Mouse (Mus musculus) limb, embryonic 15.5 days (tissue): ENCODE data around the gene Tmem259. TPM values are rescaled to one million over a fixed set of nuclear protein-coding genes. Genes with fewer than 3 reads are reported as not detected.
A peak's percentile ranks its signal among the peaks of the same experiment; 100 is the strongest.

ENCODE experiments used
- ATAC-seq: fragments of 200-750 bp; cut with Nextera tagmentation; 2 replicates; pipeline ENCODE4 v1.8.0; 2017; ENCODE audit warnings: low read depth, moderate TSS enrichment; ENCODE audit not compliant: insufficient number of reproducible peaks, low FRiP score, low TSS enrichment
- H3K27ac ChIP-seq: fragments of 300-500 bp; sonication (generic); 2 replicates; pipeline ENCODE4 v1.5.1; 2015; ENCODE audit warnings: moderate library complexity, mild to moderate bottlenecking, inconsistent platforms
- H3K27me3 ChIP-seq: fragments of 300-500 bp; sonication (generic); 2 replicates; pipeline ENCODE4 v1.6.1; 2015; ENCODE audit warnings: inconsistent platforms
- H3K36me3 ChIP-seq: fragments of 300-500 bp; sonication (generic); 2 replicates; pipeline ENCODE4 v1.6.1; 2015; ENCODE audit warnings: inconsistent platforms
- H3K4me1 ChIP-seq: fragments of 300-500 bp; sonication (generic); 2 replicates; pipeline ENCODE4 v1.6.1; 2015; ENCODE audit warnings: inconsistent platforms
- H3K4me2 ChIP-seq: fragments of 300-500 bp; sonication (generic); 2 replicates; pipeline ENCODE4 v1.6.1; 2015; ENCODE audit warnings: mild to moderate bottlenecking, inconsistent platforms
- H3K4me3 ChIP-seq: fragments of 300-500 bp; sonication (generic); 2 replicates; pipeline ENCODE4 v1.5.1; 2015; ENCODE audit warnings: mild to moderate bottlenecking, inconsistent platforms
- H3K9ac ChIP-seq: fragments of 300-500 bp; sonication (generic); 2 replicates; pipeline ENCODE4 v1.6.1; 2015; ENCODE audit warnings: inconsistent platforms
- H3K9me3 ChIP-seq: fragments of 300-500 bp; sonication (generic); 2 replicates; pipeline ENCODE4 v1.6.1; 2016; ENCODE audit warnings: inconsistent platforms
- WGBS: fragments of 180-500 bp; shearing (Covaris S2); methylation state at CpG from one replicate; pipeline ENCODE4 v1.1.7; 2015; 5-methylcytosine and 5-hydroxymethylcytosine counted together
- polyA plus RNA-seq: library from polyadenylated mRNA; unstranded; fragments of >200 nt; fragmentation: Nextera tagmentation; extraction: Ambion mirVana; gene quantifications from 2 replicates; pipeline ENCODE4 v1.2.1, GENCODE M21; 2015

Tmem259 gene
- polyA plus RNA-seq, 1 experiment from 2014 or later: 20.1 TPM

DNA sequence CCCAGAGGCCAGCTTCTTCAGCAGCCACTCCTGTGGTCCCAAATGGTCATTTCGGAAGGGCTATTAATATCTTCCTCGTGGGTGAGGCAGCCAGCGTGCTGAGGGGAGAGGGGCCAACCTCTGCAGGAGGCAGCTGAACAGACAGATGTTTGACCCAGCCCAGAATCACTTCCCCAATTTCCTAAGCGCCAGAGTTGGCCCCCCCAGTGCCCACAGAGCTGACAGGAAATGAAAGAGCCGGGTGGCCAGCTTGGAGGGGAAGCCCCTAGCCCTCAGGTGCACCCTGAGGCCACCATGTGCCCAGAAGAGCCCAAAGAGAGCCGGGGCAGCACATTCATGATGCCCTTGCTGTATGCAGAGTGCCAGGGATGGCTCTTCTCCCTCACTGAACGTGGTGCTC, 43.4 kb downstream of the Tmem259 start:
- no peaks in the 10 kb centered on the region for H3K9me3 ChIP-seq
- no peaks in the 10 kb centered on the region for H3K27me3 ChIP-seq
- H3K9ac ChIP-seq: no peak overlapping the region
- no peak overlapping the region for H3K4me3 ChIP-seq
- no peak overlapping the region for H3K27ac ChIP-seq
- peaks cover 76% of the 10 kb centered on the region for H3K4me1 ChIP-seq
- H3K4me2 ChIP-seq: no peak overlapping the region
- ATAC-seq: no peak
- peaks cover 31% of the 10 kb centered on the region for H3K36me3 ChIP-seq
- 47% methylated on average over 7 of the region's 7 CpGs for WGBS

DNA sequence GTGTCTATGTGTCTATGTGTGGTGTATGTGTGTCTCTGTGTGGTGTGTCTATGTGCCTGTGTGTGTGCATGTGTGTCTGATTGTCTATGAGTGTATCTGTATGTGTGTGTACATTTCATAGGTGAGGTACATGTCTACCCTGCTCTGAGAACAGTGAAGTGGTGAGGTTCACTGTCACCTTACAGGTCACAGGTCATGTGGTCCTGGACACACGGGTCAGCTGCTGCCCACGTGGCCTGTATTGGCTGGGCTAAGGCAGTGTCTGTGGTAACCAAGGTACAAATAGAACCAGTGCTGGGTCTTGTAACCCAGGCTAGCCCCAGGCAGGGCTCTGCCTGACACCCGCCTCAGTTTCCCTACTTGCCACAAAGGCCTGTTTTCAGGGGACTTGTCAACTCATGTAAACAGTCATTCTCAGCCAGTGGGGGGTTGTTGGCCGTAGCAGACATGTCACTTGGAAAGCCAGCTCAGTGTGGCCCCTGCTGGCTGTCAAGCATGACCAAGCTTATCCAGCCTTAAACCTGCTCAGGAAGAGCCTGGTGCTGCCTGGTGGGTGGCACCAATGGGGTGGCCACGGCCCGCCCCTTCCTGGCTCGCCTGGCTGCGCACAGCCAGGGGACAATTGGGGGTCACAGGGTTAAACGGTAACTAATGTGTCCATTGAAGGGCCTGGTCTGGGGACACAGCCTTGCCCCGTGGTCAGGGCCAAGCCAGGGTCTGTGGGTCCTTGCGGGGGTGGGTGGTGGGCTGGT, 46.2 kb downstream of the Tmem259 start:
- H3K4me3 ChIP-seq: no peak overlapping the region
- no peaks in the 10 kb centered on the region for H3K27me3 ChIP-seq
- no peaks in the 10 kb centered on the region for H3K9me3 ChIP-seq
- H3K36me3 ChIP-seq: peaks cover 37% of the 10 kb centered on the region
- peaks cover 77% of the 10 kb centered on the region for H3K4me1 ChIP-seq
- H3K27ac ChIP-seq: no peak overlapping the region
- 69% methylated on average over 11 of the region's 11 CpGs for WGBS
- no peak overlapping the region for H3K4me2 ChIP-seq
- no peak overlapping the region for H3K9ac ChIP-seq
- ATAC-seq: no peak

DNA sequence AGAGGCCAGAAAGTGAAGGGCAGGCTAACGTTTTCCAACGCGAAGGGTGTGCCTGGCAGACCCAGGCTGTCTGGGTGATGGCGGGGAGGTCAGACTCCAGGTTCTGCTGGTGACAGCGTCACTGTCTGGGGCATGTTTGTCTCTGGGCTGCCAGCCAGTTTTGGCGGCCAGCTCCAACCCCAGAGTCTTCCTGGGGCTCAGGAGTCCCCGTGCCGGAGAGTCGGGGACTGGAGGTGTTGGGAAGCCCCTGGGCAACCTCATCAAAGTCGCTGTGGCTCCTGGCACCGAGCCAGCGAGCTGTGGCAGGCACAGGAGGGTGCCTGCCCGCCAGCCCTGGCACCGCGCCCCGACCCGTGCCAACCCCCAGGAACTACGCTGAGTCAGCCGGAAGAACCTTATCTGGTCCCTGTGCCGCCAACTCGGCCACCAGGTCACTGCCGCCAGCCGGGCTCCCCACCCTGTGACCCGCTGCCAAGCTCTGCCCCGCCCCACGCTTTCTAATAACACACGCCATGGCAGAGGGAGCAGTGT, 47.2 kb downstream of the Tmem259 start:
- 0 out of 2 replicates have a peak overlapping the region, but pooled peaks have one; percentile 10 for H3K9ac ChIP-seq
- H3K4me2 ChIP-seq: peak overlapping the region; percentile 2; the same call in 1 of the 2 replicates
- peaks cover 84% of the 10 kb centered on the region for H3K4me1 ChIP-seq
- no peak overlapping the region for H3K4me3 ChIP-seq
- no peaks in the 10 kb centered on the region for H3K9me3 ChIP-seq
- H3K27me3 ChIP-seq: no peaks in the 10 kb centered on the region
- WGBS: 46% methylated on average over 27 of the region's 27 CpGs
- no peak for ATAC-seq
- H3K27ac ChIP-seq: peak overlapping the region; percentile 54
- peaks cover 37% of the 10 kb centered on the region for H3K36me3 ChIP-seq

DNA sequence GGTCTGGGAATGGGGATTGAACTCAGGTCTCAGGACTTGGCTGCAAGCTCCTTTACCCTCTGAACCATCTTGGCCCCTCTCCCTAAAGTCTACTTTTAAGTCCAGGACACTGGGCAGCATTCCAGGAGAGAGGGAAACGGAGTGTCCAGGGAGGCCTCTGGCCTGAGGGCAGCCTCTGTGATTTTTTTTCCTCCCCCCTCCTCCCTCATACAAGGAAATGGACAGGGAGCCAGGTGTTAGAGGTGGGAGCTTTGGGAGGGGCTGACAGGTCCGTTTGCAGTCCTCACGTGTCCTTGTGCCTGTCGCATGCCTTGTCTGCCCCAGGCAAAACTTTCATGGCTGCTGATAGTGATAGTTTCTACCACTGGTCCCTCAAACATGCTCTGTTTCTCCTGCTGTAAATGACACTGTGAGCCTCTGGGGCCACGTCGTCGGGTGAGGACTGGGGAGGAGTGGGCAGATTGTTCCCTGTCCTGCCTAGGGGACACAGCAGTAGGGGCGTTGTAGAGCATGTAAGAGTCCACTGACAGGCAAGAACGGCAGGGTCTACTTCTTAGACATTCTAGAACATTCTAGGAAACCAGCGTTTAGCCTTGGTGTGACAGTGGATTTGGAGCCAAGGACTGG, 47.7 kb downstream of the Tmem259 start:
- 0 out of 2 replicates have a peak overlapping the region, but pooled peaks have one; percentile 10 for H3K9ac ChIP-seq
- H3K36me3 ChIP-seq: peaks cover 37% of the 10 kb centered on the region
- no peak overlapping the region for H3K4me3 ChIP-seq
- no peaks in the 10 kb centered on the region for H3K27me3 ChIP-seq
- peak overlapping the region; percentile 54 for H3K27ac ChIP-seq
- peak overlapping the region; percentile 2; the same call in 1 of the 2 replicates for H3K4me2 ChIP-seq
- 37% methylated on average over 10 of the region's 10 CpGs for WGBS
- no peak for ATAC-seq
- no peaks in the 10 kb centered on the region for H3K9me3 ChIP-seq
- peaks cover 87% of the 10 kb centered on the region for H3K4me1 ChIP-seq

DNA sequence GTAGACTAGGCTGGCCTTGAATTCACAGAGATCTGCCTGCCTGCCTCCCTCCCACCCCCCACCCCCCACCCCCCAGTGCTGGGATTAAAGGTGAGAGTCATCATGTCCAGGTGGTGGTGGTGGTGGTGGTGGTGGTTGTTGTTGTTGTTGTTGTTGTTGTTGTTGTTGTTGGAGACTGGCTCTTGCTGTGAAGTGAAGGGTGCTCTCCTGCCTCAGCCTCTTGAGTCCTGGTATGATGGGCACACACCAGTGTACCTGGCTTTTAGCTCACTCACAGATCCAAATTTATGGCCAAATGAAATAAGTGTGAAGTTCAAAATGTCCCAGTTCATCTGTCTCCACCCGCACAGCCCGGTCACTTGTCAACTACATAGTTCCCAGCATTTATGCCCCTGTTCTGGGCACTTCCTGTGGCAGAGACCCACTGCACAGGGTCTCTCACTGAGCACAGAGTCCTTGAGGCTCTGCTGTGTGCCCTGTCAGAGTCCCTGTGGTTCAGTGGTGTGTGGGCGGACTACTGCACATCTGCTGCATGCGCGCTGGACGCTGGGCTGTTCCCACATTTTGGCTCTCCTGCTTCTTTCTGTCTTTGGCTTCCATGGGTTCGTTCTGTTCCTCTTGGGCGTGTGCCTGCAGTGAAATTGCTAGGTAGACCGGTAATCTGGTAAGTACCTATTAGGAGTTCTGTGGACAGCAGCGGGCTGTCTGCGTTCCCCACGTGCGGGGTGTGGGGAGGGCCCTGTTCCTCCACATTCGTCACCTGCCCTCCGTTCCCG, 49.1 kb downstream of the Tmem259 start:
- no peaks in the 10 kb centered on the region for H3K9me3 ChIP-seq
- H3K4me2 ChIP-seq: no peak overlapping the region
- no peak for ATAC-seq
- no peak overlapping the region for H3K4me3 ChIP-seq
- H3K27ac ChIP-seq: peak overlapping the region; percentile 61
- 71% methylated on average over 16 of the region's 16 CpGs for WGBS
- no peaks in the 10 kb centered on the region for H3K27me3 ChIP-seq
- H3K4me1 ChIP-seq: peaks cover 88% of the 10 kb centered on the region
- H3K9ac ChIP-seq: no peak overlapping the region
- peaks cover 37% of the 10 kb centered on the region for H3K36me3 ChIP-seq

DNA sequence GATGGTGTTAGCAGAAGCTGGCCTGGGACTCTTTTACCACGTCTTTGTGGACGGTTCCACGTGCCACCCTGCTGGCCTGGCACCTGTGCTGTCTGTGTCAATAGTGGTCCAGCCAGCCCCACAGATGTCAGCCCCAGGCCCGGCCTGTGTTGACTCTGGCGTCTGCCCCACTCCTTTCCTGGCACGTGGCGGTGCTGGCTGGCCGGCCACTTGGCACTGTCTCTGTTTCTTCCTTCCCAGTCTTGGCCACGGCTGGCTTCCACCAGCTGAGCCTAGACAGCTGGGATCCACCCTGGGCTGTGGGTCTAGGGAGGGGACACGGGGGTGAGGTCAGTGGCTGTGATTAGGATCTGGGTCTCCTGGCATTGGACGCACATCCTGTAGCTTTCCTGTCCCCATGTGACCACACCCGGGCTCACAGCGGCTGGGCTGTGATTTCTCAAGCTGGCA, 49.8 kb downstream of the Tmem259 start:
- Histone ChIP-seq H3K9ac (no peak overlapping the region), H3K9me3 (no peaks in the 10 kb centered on the region), H3K27ac (peak overlapping the region; percentile 30), H3K36me3 (peaks cover 37% of the 10 kb centered on the region), H3K4me3 (no peak overlapping the region), H3K4me2 (no peak overlapping the region), H3K27me3 (no peaks in the 10 kb centered on the region), H3K4me1 (peaks cover 91% of the 10 kb centered on the region)
- 41% methylated on average over 13 of the region's 13 CpGs for WGBS
- ATAC-seq: peak; percentile 65

DNA sequence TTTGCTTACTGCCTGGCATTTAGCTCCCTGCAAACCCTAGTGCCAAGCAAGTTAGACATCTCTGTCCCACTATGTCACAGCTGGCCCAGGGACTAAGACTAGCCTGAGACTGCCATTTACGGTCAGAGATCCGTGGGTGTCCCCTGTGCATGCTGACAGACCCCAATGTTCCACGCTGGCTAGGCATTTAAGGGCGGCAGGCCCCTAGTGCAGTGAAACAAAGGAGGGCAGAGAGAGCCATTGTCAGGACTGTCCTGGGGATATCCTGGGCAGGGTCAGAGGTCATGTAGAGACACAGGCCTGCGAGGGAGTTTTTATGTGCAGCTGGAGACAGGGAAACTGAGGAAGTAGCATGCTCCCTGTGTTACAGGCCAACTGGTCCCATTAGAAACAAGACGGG, 50.3 kb downstream of the Tmem259 start:
- 62% methylated on average over 6 of the region's 6 CpGs for WGBS
- ATAC-seq: no peak
- H3K36me3 ChIP-seq: peaks cover 35% of the 10 kb centered on the region
- H3K9ac ChIP-seq: no peak overlapping the region
- H3K4me3 ChIP-seq: no peak overlapping the region
- no peak overlapping the region for H3K4me2 ChIP-seq
- no peaks in the 10 kb centered on the region for H3K9me3 ChIP-seq
- H3K4me1 ChIP-seq: peaks cover 92% of the 10 kb centered on the region
- H3K27me3 ChIP-seq: no peaks in the 10 kb centered on the region
- peak overlapping the region; percentile 30; the same call in 1 of the 2 replicates for H3K27ac ChIP-seq

DNA sequence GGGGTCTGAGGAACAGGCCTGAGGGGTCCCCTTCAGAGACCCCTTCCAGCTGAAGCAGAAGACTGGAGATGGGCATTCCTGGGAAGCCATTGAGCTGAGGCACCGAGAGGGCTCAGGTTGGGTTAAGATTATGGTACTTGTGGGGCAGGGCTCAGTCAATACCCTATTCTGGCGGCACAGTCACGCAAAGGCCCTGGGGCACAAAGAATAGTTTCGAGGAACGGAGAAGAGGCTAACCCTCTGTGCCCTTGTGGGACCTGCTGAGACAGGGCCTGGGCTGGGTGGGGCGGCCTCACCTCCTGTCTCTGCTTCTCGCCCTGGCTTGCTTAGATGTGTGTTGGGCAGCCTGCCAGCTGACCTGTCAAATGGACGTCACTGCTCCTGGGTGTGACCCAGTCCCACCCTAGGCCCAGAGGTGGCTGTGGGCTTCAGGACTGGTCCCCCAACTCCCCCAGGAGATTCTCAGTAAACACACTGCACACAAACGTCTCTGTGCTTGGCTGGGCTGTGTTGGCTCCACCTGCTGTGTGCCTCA, 50.9 kb downstream of the Tmem259 start:
- Histone ChIP-seq H3K27ac (peak overlapping the region; percentile 62), H3K36me3 (peaks cover 32% of the 10 kb centered on the region), H3K27me3 (no peaks in the 10 kb centered on the region), H3K4me1 (peaks cover 93% of the 10 kb centered on the region), H3K4me3 (no peak overlapping the region), H3K9ac (no peak overlapping the region), H3K4me2 (no peak overlapping the region), H3K9me3 (no peaks in the 10 kb centered on the region)
- WGBS: 29% methylated on average over 9 of the region's 9 CpGs
- no peak for ATAC-seq

DNA sequence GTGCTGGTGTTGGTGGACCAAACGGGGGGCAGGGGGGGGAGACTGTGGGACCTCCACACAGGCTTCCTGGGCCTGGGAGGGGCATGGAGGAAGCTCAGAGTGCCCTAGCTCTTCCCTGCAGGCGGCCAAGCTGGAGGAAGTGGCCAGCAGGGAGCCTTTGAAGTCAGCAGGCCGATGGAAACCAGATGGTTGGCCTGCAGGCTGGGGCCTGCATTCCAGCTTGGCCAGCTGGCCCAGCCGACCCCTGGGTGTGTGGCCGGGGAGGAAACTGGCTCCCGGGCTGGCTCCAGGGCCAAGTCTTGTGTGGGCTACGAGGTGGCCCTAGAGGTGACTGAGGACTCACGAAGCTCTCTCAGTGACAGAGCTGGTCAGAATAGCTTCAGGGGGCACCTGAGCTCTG, 51.4 kb downstream of the Tmem259 start:
- 19% methylated on average over 8 of the region's 8 CpGs for WGBS
- H3K27me3 ChIP-seq: no peaks in the 10 kb centered on the region
- H3K9ac ChIP-seq: no peak overlapping the region
- H3K27ac ChIP-seq: peak overlapping the region; percentile 62
- no peak overlapping the region for H3K4me3 ChIP-seq
- peaks cover 94% of the 10 kb centered on the region for H3K4me1 ChIP-seq
- no peak overlapping the region for H3K4me2 ChIP-seq
- peaks cover 27% of the 10 kb centered on the region for H3K36me3 ChIP-seq
- H3K9me3 ChIP-seq: no peaks in the 10 kb centered on the region
- no peak for ATAC-seq

DNA sequence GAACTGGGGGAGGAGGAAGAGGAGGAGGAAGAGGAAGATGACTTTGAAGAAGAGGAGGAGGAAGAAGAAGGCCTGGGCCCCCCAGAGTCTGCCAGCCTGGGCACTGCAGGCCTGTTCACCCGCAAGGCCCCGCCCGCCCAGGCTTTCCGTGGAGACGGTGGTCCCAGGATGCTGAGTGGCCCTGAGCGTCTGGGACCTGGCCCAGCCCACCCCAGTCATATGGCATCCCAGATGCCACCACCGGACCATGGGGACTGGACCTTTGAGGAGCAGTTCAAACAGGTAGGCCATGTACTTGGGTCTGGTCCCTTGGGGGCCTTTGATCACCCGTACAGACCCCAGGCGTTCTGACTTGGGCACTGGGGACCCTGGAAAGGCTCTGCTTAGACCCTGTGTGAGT, 52.3 kb downstream of the Tmem259 start:
- H3K4me3 ChIP-seq: no peak overlapping the region
- WGBS: 77% methylated on average over 9 of the region's 9 CpGs
- peaks cover 86% of the 10 kb centered on the region for H3K4me1 ChIP-seq

DNA sequence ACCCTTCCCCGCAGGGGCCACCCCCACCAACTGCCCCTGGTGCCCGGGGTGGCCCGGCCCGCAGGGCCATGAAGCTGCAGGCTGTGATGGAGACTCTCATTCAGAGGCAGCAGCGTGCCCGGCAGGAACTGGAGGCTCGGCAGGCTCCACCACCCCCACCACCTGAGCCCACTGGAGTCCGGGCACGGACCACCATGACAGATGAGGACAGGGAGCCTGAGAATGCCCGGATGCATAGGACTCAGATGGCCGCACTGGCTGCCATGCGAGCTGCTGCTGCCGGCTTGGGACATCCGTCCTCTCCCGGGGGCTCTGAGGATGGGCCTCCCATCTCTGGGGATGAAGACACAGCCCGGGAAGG, 53.3 kb downstream of the Tmem259 start:
- Histone ChIP-seq H3K4me2 (no peak overlapping the region), H3K27ac (no peak overlapping the region), H3K36me3 (peaks cover 24% of the 10 kb centered on the region), H3K9me3 (no peaks in the 10 kb centered on the region), H3K27me3 (no peaks in the 10 kb centered on the region), H3K4me3 (no peak overlapping the region), H3K9ac (no peak overlapping the region), H3K4me1 (peaks cover 85% of the 10 kb centered on the region)
- no peak for ATAC-seq
- WGBS: 88% methylated on average over 16 of the region's 16 CpGs

More for the DNA sequence above, 52.3 kb downstream of the Tmem259 start:
- no peak overlapping the region for H3K27ac ChIP-seq
- no peaks in the 10 kb centered on the region for H3K27me3 ChIP-seq
- H3K9ac ChIP-seq: no peak overlapping the region
- H3K36me3 ChIP-seq: peaks cover 24% of the 10 kb centered on the region
- no peaks in the 10 kb centered on the region for H3K9me3 ChIP-seq
- H3K4me2 ChIP-seq: no peak overlapping the region
- ATAC-seq: no peak
